Mouse (Mus musculus): ENCODE measurements at regions not wholly inside any gene's neighbourhood (a gene's known extent, or its start where the extent isn't known, plus 50 kb on each side); places are given as distances from the start of the nearest gene placed in this dataset.

DNA sequence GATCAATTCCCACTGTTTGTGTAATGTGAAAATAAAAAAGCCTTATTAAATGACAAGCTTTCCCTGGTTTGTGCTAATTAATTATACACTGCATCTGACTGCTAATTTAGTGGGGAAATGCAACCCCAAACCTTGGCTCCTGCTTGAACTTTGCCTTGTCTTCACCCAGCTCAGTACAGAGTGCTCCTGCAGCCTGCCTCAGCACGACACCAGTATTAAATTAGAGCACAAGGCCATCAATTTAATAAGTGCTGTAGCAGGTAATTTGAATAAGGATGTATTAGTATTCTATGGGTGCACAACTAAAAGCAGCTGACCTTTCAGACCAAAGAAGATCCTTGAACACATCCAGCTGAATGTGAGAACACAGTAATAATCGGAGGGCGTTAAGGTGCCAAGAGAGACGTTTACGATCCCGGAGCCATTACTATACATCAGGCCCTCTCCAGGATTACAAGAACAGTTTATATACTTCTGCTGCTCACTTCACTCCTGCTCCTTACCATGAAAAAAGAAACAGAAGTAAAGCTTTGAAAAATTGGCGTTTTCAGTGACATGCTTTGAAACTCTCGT, 230.1 kb upstream of the Arrdc3 start:
- WGBS, result 80% methylated on average over 8 of the region's 8 CpGs
- no peak overlapping the region for H3K4me3 ChIP-seq (ENCODE audit: low read depth, low read length)

GRCm38 (mm10) chr13:80666186-80666713, 216.9 kb upstream of the Arrdc3 start:
- H3K27me3 ChIP-seq (ENCODE audit: control insufficient read depth, insufficient read depth, low read length), result no peaks in the 10 kb centered on the region
- no peak overlapping the region for H3K4me3 ChIP-seq (ENCODE audit: low read depth, low read length)
- 63% methylated on average over 3 of the region's 3 CpGs for WGBS
- H3K36me3 ChIP-seq (ENCODE audit: control insufficient read depth, insufficient read depth, low read length), result no peaks in the 10 kb centered on the region
- no peak overlapping the region for H3K27ac ChIP-seq (ENCODE audit: insufficient read depth, low read depth, low read length)
- no peaks in the 10 kb centered on the region for H3K4me1 ChIP-seq (ENCODE audit: control insufficient read depth, insufficient read depth, insufficient read length, low read length)
- TF ChIP-seq CTCF (IDR thresholded peaks at IDR 0.05; ENCODE audit: extremely low read depth, insufficient read length, insufficient replicate concordance, low read depth, low read length), result no peak

More for the DNA sequence above, 230.1 kb upstream of the Arrdc3 start:
- Histone ChIP-seq H3K27ac (ENCODE audit: insufficient read depth, low read depth, low read length) (no peak overlapping the region), H3K36me3 (ENCODE audit: control insufficient read depth, insufficient read depth, low read length) (no peaks in the 10 kb centered on the region), H3K27me3 (ENCODE audit: control insufficient read depth, insufficient read depth, low read length) (no peaks in the 10 kb centered on the region), H3K4me1 (ENCODE audit: control insufficient read depth, insufficient read depth, insufficient read length, low read length) (no peaks in the 10 kb centered on the region)
- TF ChIP-seq POLR2A (IDR thresholded peaks at IDR 0.05; ENCODE audit: low read depth, low read length), result no peak
- no peak for TF ChIP-seq CTCF (IDR thresholded peaks at IDR 0.05; ENCODE audit: extremely low read depth, insufficient read length, insufficient replicate concordance, low read depth, low read length)

- TF ChIP-seq CTCF (IDR thresholded peaks at IDR 0.05; ENCODE audit: extremely low read depth, insufficient read length, insufficient replicate concordance, low read depth, low read length) (no peak), POLR2A (IDR thresholded peaks at IDR 0.05; ENCODE audit: low read depth, low read length) (no peak)
- Histone ChIP-seq H3K27ac (ENCODE audit: insufficient read depth, low read depth, low read length) (no peak overlapping the region), H3K4me3 (ENCODE audit: low read depth, low read length) (no peak overlapping the region), H3K4me1 (ENCODE audit: control insufficient read depth, insufficient read depth, insufficient read length, low read length) (no peaks in the 10 kb centered on the region), H3K27me3 (ENCODE audit: control insufficient read depth, insufficient read depth, low read length) (no peaks in the 10 kb centered on the region), H3K36me3 (ENCODE audit: control insufficient read depth, insufficient read depth, low read length) (no peaks in the 10 kb centered on the region)
These were observed 193.3 kb upstream of the Arrdc3 start for GRCm38 (mm10) chr13:80689871-80690270.

GRCm38 (mm10) chr13:80690654-80691386, 192.4 kb upstream of the Arrdc3 start:
- no peaks in the 10 kb centered on the region for H3K4me1 ChIP-seq (ENCODE audit: control insufficient read depth, insufficient read depth, insufficient read length, low read length)
- 53% methylated on average over 4 of the region's 4 CpGs for WGBS
- no peak overlapping the region for H3K27ac ChIP-seq (ENCODE audit: insufficient read depth, low read depth, low read length)
- H3K4me3 ChIP-seq (ENCODE audit: low read depth, low read length), result no peak overlapping the region
- H3K27me3 ChIP-seq (ENCODE audit: control insufficient read depth, insufficient read depth, low read length), result no peaks in the 10 kb centered on the region
- no peaks in the 10 kb centered on the region for H3K36me3 ChIP-seq (ENCODE audit: control insufficient read depth, insufficient read depth, low read length)
- TF ChIP-seq CTCF (IDR thresholded peaks at IDR 0.05; ENCODE audit: extremely low read depth, insufficient read length, insufficient replicate concordance, low read depth, low read length) (no peak), POLR2A (IDR thresholded peaks at IDR 0.05; ENCODE audit: low read depth, low read length) (no peak)

- no peak for TF ChIP-seq POLR2A (IDR thresholded peaks at IDR 0.05; ENCODE audit: low read depth, low read length)
- Histone ChIP-seq H3K27me3 (ENCODE audit: control insufficient read depth, insufficient read depth, low read length) (no peaks in the 10 kb centered on the region), H3K4me3 (ENCODE audit: low read depth, low read length) (no peak overlapping the region), H3K36me3 (ENCODE audit: control insufficient read depth, insufficient read depth, low read length) (no peaks in the 10 kb centered on the region), H3K4me1 (ENCODE audit: control insufficient read depth, insufficient read depth, insufficient read length, low read length) (no peaks in the 10 kb centered on the region), H3K27ac (ENCODE audit: insufficient read depth, low read depth, low read length) (no peak overlapping the region)
- 67% methylated on average over 1 of the region's 1 CpGs for WGBS
These were observed 187.5 kb upstream of the Arrdc3 start for GRCm38 (mm10) chr13:80695549-80696150.

DNA sequence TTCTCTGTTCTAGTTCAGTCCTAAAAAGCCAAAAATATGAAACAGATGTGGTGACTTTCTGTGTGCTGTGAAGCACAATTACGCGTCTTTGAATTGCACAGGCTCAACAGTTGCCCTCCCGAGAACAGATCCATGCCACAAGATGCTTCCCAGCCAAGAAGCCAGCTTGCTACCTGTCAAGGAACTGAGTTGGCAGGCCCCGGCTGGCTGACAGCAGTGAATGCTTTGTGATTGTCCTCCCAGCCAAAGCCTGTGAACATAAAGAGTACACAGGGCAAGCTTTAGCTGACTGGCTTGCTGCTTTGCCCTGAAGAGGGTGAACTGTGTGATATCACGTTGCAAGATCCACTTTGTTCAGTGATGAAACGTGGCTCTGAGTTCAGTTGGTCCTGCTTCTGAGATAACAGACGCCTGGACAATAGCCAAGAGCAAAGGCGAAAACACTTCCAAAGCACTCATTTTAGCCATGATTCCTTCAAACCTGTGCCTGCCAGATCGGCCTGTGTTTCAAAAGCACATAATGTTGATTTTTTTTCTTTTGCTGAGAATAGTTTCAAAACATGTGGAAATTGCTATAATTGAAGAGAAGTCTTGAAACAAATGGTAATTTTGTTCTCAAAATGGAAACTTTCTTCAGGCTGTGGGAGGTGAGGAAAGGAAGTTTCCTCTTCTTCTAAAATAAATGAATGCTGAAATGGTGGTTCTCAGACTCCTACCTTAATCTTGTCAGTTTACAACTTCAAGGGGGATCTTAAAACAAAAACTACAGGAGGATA, 173.5 kb upstream of the Arrdc3 start:
- TF ChIP-seq CTCF (IDR thresholded peaks at IDR 0.05; ENCODE audit: extremely low read depth, insufficient read length, insufficient replicate concordance, low read depth, low read length) (no peak), POLR2A (IDR thresholded peaks at IDR 0.05; ENCODE audit: low read depth, low read length) (no peak)

DNA sequence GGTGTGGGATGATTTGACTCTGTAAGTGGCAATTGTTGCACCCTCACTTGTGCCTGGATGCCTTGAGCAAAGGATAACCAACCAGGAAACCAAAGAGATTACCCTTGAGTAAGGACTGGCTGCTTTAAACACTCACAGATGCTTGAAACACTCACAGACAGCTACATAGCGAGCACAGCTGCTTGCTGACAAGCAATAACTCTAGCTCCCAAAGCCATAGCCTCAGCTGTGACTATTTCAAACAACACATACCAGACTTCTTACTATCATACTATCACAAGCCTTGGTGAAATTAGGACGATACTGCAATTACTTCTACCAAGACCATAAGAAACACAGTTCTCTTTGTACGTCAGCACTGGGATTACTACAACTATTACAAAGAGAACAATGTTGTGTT, 163.9 kb upstream of the Arrdc3 start:
- TF ChIP-seq CTCF (IDR thresholded peaks at IDR 0.05; ENCODE audit: extremely low read depth, insufficient read length, insufficient replicate concordance, low read depth, low read length) (no peak), POLR2A (IDR thresholded peaks at IDR 0.05; ENCODE audit: low read depth, low read length) (no peak)
- Histone ChIP-seq H3K4me3 (ENCODE audit: low read depth, low read length) (no peak overlapping the region), H3K27me3 (ENCODE audit: control insufficient read depth, insufficient read depth, low read length) (no peaks in the 10 kb centered on the region), H3K27ac (ENCODE audit: insufficient read depth, low read depth, low read length) (no peak overlapping the region), H3K36me3 (ENCODE audit: control insufficient read depth, insufficient read depth, low read length) (no peaks in the 10 kb centered on the region), H3K4me1 (ENCODE audit: control insufficient read depth, insufficient read depth, insufficient read length, low read length) (no peaks in the 10 kb centered on the region)
- 78% methylated on average over 3 of the region's 3 CpGs for whole genome bisulfite sequencing

More for the DNA sequence above, 173.5 kb upstream of the Arrdc3 start:
- Histone ChIP-seq H3K36me3 (ENCODE audit: control insufficient read depth, insufficient read depth, low read length) (no peaks in the 10 kb centered on the region), H3K4me1 (ENCODE audit: control insufficient read depth, insufficient read depth, insufficient read length, low read length) (no peaks in the 10 kb centered on the region), H3K27me3 (ENCODE audit: control insufficient read depth, insufficient read depth, low read length) (no peaks in the 10 kb centered on the region), H3K27ac (ENCODE audit: insufficient read depth, low read depth, low read length) (no peak overlapping the region), H3K4me3 (ENCODE audit: low read depth, low read length) (no peak overlapping the region)
- WGBS, result 61% methylated on average over 9 of the region's 9 CpGs
